Mouse (Mus musculus) testis, adult 2 months (tissue): ENCODE measurements around the gene Calhm2. TPM values are rescaled to one million over a fixed set of nuclear protein-coding genes. Genes with fewer than 3 reads are reported as not detected.

Experiments
- H3K27ac ChIP-seq: fragments of 200-500 bp; 2 replicates; pipeline ENCODE4 v1.5.1; 2012; ENCODE audit warnings: low read depth, low read length; ENCODE audit not compliant: control insufficient read depth, insufficient read depth
- H3K27me3 ChIP-seq: fragments of 200-500 bp; 2 replicates; pipeline ENCODE4 v1.6.1; 2012; ENCODE audit warnings: mild to moderate bottlenecking, low read length, moderate library complexity; ENCODE audit not compliant: control insufficient read depth, insufficient read depth
- H3K36me3 ChIP-seq: fragments of 200-500 bp; 2 replicates; pipeline ENCODE4 v1.6.1; 2012; ENCODE audit warnings: mild to moderate bottlenecking, low read length; ENCODE audit not compliant: control insufficient read depth, insufficient read depth
- H3K4me1 ChIP-seq: fragments of 200-500 bp; 2 replicates; pipeline ENCODE4 v1.6.1; 2012; ENCODE audit warnings: low read length; ENCODE audit not compliant: control insufficient read depth, insufficient read depth
- H3K4me3 ChIP-seq: fragments of 200-500 bp; 2 replicates; pipeline ENCODE4 v1.5.1; 2012; ENCODE audit warnings: low read depth, mild to moderate bottlenecking, low read length, moderate library complexity, mixed read lengths; ENCODE audit not compliant: control insufficient read depth
- CTCF ChIP-seq: fragments of 200-500 bp; IDR thresholded peaks from 2 replicates; pipeline ENCODE4 v1.5.1; 2012; ENCODE audit warnings: low read depth, mild to moderate bottlenecking, inconsistent platforms, low read length, moderate library complexity; ENCODE audit not compliant: control insufficient read depth, insufficient read depth, insufficient replicate concordance
- POLR2A ChIP-seq: fragments of 200-500 bp; IDR thresholded peaks from 2 replicates; pipeline ENCODE4 v1.6.1; 2012; ENCODE audit warnings: low read depth, mild to moderate bottlenecking, inconsistent platforms, low read length, moderate library complexity; ENCODE audit not compliant: control insufficient read depth
- polyA plus RNA-seq: library from polyadenylated mRNA; depleted of rRNA; stranded (reverse); fragments of >200 nt; gene quantifications from 2 replicates; pipeline ENCODE4 v1.2.3, GENCODE M21; 2012; rRNA removed

Calhm2 gene
- polyA plus RNA-seq = 2.7 and 4.1 TPM in 2 replicates

DNA sequence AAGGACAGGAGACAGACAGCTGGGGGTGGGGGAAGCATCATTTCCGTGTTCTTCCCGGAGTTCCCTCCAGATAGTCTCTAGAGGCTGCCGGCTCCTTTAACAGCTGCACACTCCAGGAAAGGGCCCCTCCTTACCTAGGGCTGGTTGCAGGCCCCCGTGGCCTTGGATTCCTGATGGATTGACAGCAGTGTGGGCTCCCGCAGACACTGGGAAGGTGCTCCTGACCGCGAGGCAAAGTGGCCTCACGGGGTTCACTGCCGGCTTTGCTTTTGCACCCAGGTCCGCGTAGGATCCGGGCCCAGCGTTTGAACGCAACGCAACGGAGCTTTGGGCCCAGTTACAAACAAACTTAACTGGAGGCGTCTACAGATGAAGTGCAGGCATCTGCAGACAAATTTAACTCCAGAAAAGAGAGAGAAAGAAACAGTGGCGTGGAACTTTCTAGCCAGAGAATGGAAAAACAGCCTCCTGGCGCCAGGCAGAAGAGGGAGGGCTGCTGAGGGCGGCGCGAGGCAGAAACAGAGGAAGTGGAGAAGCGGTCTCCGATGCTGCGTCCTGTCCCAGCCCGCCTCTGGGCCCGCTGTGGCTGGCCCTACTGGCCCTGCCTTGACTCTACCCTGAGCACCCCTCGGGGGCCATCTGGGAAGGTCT, at the start of gene Calhm2:
Gene Calhm2 (minus strand): TSS at position 524 of the 651 bp plus-strand sequence.
- TF ChIP-seq CTCF (no peak), POLR2A (no peak)
- H3K4me3 ChIP-seq = peak within 1 kb of the TSS; percentile 71
- peak within 1 kb of the TSS; percentile 82 for H3K27ac ChIP-seq
- no peaks in the 10 kb centered on the region for H3K36me3 ChIP-seq
- H3K4me1 ChIP-seq = peaks cover 3% of the 10 kb centered on the region
- no peaks in the 10 kb centered on the region for H3K27me3 ChIP-seq

DNA sequence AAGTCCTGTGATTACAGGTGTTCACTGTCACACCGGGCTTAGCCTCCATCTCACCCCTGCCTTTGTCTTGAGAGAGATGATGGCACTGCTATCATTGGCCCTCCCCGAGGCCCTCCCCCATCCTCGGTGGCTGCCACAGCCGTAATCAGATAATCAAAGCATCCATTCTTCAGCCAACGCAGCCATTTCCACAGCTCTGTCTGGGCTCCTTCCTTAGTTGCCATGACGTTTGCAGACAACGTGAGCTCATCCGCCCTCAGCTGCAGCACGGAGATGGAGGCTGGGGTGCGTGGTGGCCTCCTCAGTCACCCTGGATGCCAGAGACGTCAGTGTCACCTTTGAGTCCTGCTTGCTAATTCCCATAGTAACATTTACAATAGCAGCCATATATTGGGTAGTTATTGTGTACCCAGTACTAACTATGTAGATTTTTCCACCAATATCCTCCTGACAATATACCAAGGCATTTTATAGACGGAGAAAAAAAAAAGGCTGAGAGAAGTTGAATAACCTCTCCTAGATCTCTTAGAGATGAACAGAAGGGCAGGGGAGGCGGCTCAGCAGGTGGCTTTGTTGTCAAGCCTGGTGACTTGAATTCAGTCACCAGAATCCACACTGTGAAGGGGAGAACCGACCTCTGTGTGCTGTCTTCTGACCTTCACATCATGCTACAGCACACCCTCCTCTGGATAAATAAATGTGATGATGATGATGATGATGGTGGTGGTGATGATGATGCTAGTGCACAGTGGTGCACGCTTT, 48.6 kb upstream of the Calhm2 start:
- Histone ChIP-seq H3K4me1 (peaks cover 3% of the 10 kb centered on the region), H3K27me3 (no peaks in the 10 kb centered on the region), H3K4me3 (no peak overlapping the region), H3K27ac (no peak overlapping the region), H3K36me3 (no peaks in the 10 kb centered on the region)
- no peak for TF ChIP-seq CTCF
- TF ChIP-seq POLR2A = no peak

DNA sequence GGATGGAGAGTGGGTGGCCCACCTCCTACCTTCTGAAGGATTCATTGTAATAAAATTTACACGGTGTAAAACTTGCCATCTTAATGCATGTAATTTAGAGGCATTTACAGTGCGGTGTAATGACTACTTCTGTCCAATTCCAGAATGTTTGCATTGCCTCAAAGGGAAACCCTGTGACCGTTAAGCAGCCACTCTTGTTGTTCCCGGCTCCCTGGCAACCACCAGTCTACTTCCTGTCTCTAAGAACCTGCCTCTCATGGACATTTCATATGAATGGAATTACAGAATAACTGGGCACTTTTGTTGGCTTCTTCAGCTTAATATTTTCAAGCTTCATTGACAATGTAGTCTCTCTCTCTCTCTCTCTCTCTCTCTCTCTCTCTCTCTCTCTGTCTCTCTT, 46.6 kb upstream of the Calhm2 start:
- H3K4me1 ChIP-seq = peaks cover 3% of the 10 kb centered on the region
- TF ChIP-seq CTCF = no peak
- TF ChIP-seq POLR2A = no peak
- H3K27ac ChIP-seq = no peak overlapping the region
- H3K36me3 ChIP-seq = no peaks in the 10 kb centered on the region
- H3K4me3 ChIP-seq = no peak overlapping the region
- no peaks in the 10 kb centered on the region for H3K27me3 ChIP-seq

DNA sequence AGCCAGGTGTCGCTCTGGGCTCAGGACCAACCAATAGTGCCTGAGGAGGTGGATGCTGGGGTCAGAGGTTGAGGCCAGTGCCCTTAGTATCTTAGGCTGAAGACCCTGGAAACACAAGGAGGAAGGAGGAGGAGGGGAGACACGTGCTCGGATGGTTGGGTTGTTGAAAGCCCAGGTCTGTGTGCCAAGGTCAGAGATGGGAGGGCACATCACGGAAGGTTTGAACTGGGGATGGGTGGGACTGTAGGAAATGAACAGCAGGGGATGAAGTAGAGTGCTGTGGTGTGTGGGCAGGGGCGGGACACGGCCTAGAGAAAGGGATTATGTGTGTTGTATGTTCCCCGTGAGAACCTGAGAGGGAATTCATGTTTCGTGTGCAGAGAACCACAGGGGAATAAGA, 46.1 kb upstream of the Calhm2 start:
- TF ChIP-seq POLR2A = no peak
- TF ChIP-seq CTCF = no peak
- no peak overlapping the region for H3K4me3 ChIP-seq
- H3K4me1 ChIP-seq = peaks cover 6% of the 10 kb centered on the region
- no peak overlapping the region for H3K27ac ChIP-seq
- H3K36me3 ChIP-seq = no peaks in the 10 kb centered on the region
- H3K27me3 ChIP-seq = no peaks in the 10 kb centered on the region

DNA sequence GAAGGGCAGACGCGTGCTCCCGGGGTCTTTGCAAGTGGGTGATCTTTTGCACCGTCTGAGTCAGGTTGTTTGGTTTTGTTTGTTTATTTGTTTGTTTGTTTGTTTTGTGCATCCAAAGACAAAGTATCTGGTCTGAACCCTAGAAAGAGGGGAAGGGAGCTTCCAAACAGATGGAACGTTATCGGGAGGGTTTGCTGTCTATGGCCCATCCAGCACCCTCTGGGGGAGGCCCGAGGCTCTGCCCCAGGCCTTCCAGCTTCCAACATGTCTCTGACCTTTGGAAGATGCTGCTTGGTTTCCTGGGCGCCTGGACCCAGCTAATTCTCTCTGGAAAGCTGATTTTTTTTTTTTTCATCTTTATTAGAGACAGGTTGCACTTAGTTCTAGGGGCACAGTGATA, 41.9 kb upstream of the Calhm2 start:
- no peak for TF ChIP-seq POLR2A
- TF ChIP-seq CTCF = no peak
- Histone ChIP-seq H3K4me1 (peaks cover 9% of the 10 kb centered on the region), H3K27me3 (no peaks in the 10 kb centered on the region)

DNA sequence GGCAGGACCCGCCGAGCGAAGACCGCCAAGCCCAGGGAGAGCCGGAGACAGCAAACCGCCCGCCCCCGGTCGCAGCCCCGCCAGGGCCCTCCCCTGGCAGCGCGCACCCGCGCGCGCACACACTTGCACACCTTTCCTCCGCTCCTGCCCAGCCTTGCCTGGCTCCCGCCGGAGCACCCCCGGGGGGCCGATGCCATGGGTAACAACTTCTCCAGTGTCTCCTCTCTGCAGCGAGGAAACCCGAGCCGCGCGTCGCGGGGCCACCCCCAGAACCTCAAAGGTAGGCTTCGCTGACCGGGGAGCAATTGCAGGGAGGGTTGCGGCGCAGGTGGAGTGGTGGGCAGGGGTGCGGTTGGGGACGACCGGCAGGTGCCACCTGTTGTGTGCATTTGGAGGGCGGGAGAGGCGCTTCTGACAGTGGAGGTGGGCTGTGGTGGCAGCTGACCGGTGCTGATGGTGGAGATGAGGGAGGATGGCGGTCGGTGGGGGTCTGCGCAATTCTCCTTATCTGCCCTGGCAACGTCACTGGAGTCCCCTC, 41.2 kb upstream of the Calhm2 start:
- Histone ChIP-seq H3K4me3 (peak overlapping the region; percentile 72), H3K36me3 (no peaks in the 10 kb centered on the region), H3K27ac (no peak overlapping the region), H3K4me1 (peaks cover 9% of the 10 kb centered on the region), H3K27me3 (no peaks in the 10 kb centered on the region)
- TF ChIP-seq CTCF (no peak), POLR2A (no peak)

More for the DNA sequence above, 41.9 kb upstream of the Calhm2 start:
- Histone ChIP-seq H3K27ac (no peak overlapping the region), H3K4me3 (peak overlapping the region; percentile 72), H3K36me3 (no peaks in the 10 kb centered on the region)
